Mouse (Mus musculus) stomach, postnatal 0 days (tissue): Measurements from ENCODE around the gene Epb41l1.

ENCODE experiments used
- CTCF ChIP-seq: IDR thresholded peaks from 2 replicates; pipeline ENCODE4 v1.5.1; 2016; ENCODE audit warnings: antibody characterized with exemption, low read depth, mild to moderate bottlenecking, moderate library complexity
- EP300 ChIP-seq: optimal IDR thresholded peaks from 2 replicates; pipeline ENCODE3; 2016; ENCODE audit warnings: antibody characterized with exemption

- TF ChIP-seq EP300 (no peak), CTCF (no peak)
These were observed 65.5 kb downstream of the Epb41l1 start for GRCm38 (mm10) chr2:156486086-156486751.
